Mouse (Mus musculus): ENCODE measurements around the gene Dvl1.

The Dvl1 gene

GRCm38 (mm10) chr4:155846871-155847578 is at the start of gene Dvl1:
TSS of gene Dvl1 (plus strand) at chr4:155847402.
- peak; percentile 95 to 98 for DNase-seq (ENCODE audit: inconsistent age in 2 of 2, low spot score in 1 of 2)

- DNase-seq (ENCODE audit: inconsistent age in 2 of 2, low spot score in 1 of 2): peak in 1 of 2 experiments; percentile 18
Measured at GRCm38 (mm10) chr4:155802075-155802474, 45.1 kb upstream of the Dvl1 start.

GRCm38 (mm10) chr4:155802741-155803339 is 44.4 kb upstream of the Dvl1 start, which contains the start of gene Mrpl20:
TSS of gene Mrpl20 (plus strand) at chr4:155802878.
- DNase-seq (ENCODE audit: inconsistent age in 2 of 2, low spot score in 1 of 2): peak in 1 of 2 experiments; percentile 54

GRCm38 (mm10) chr4:155803340-155804041 is 43.7 kb upstream of the Dvl1 start:
- DNase-seq (ENCODE audit: inconsistent age in 2 of 2, low spot score in 1 of 2): peak; percentile 95 to 98

GRCm38 (mm10) chr4:155807841-155808240 is 39.4 kb upstream of the Dvl1 start:
- DNase-seq (ENCODE audit: inconsistent age in 2 of 2, low spot score in 1 of 2): no peak

- DNase-seq (ENCODE audit: inconsistent age in 2 of 2, low spot score in 1 of 2): peak; percentile 96 to 98
Measured at GRCm38 (mm10) chr4:155811929-155812664, 35.1 kb upstream of the Dvl1 start, which contains the start of gene Ccnl2. TSS of gene Ccnl2 (plus strand) at chr4:155812489.

- DNase-seq (ENCODE audit: inconsistent age in 2 of 2, low spot score in 1 of 2): peak; percentile 46 to 77
Measured at GRCm38 (mm10) chr4:155812665-155813181, 34.5 kb upstream of the Dvl1 start.

GRCm38 (mm10) chr4:155817533-155817932 is 29.7 kb upstream of the Dvl1 start:
- peak in 1 of 2 experiments; percentile 16 for DNase-seq (ENCODE audit: inconsistent age in 2 of 2, low spot score in 1 of 2)

GRCm38 (mm10) chr4:155821025-155821424 is 26.2 kb upstream of the Dvl1 start:
- peak in 1 of 2 experiments; percentile 56 for DNase-seq (ENCODE audit: inconsistent age in 2 of 2, low spot score in 1 of 2)

GRCm38 (mm10) chr4:155823443-155823842 is 23.8 kb upstream of the Dvl1 start:
- peak; percentile 38 to 83 for DNase-seq (ENCODE audit: inconsistent age in 2 of 2, low spot score in 1 of 2)

GRCm38 (mm10) chr4:155829866-155830265 is 17.3 kb upstream of the Dvl1 start:
- peak in 1 of 2 experiments; percentile 65 for DNase-seq (ENCODE audit: inconsistent age in 2 of 2, low spot score in 1 of 2)

GRCm38 (mm10) chr4:155830596-155830995 is 16.6 kb upstream of the Dvl1 start:
- DNase-seq (ENCODE audit: inconsistent age in 2 of 2, low spot score in 1 of 2): no peak

- peak; percentile 96 to 98 for DNase-seq (ENCODE audit: inconsistent age in 2 of 2, low spot score in 1 of 2)
Measured at GRCm38 (mm10) chr4:155831205-155831766, 15.9 kb upstream of the Dvl1 start, which contains the start of gene Aurkaip1. TSS of gene Aurkaip1 (plus strand) at chr4:155831272.

GRCm38 (mm10) chr4:155831831-155832230 is 15.4 kb upstream of the Dvl1 start:
- no peak for DNase-seq (ENCODE audit: inconsistent age in 2 of 2, low spot score in 1 of 2)

- no peak for DNase-seq (ENCODE audit: inconsistent age in 2 of 2, low spot score in 1 of 2)
Measured at GRCm38 (mm10) chr4:155832321-155832720, 14.9 kb upstream of the Dvl1 start.

- no peak for DNase-seq (ENCODE audit: inconsistent age in 2 of 2, low spot score in 1 of 2)
Measured at GRCm38 (mm10) chr4:155833234-155833633, 14.0 kb upstream of the Dvl1 start.

- peak; percentile 82 to 94 for DNase-seq (ENCODE audit: inconsistent age in 2 of 2, low spot score in 1 of 2)
Measured at GRCm38 (mm10) chr4:155833836-155834235, 13.4 kb upstream of the Dvl1 start.

- peak; percentile 36 to 56 for DNase-seq (ENCODE audit: inconsistent age in 2 of 2, low spot score in 1 of 2)
Measured at GRCm38 (mm10) chr4:155837404-155838010, 9.7 kb upstream of the Dvl1 start.

GRCm38 (mm10) chr4:155838187-155839153 is 8.7 kb upstream of the Dvl1 start:
- DNase-seq (ENCODE audit: inconsistent age in 2 of 2, low spot score in 1 of 2): peak; percentile 14 to 37
